Mouse (Mus musculus) embryonic facial prominence, embryonic 14.5 days (tissue): ENCODE data around the gene Ppp1r37. TPM values are rescaled to one million over a fixed set of nuclear protein-coding genes. Genes with fewer than 3 reads are reported as not detected.
"Not testable (repeated sequence)": the region's sequence is repeated elsewhere in the genome, so short reads cannot be mapped to it uniquely, and the experiment has no call there.

Source experiments
- ATAC-seq: fragments of 200-750 bp; cut with Nextera tagmentation; 2 replicates; pipeline ENCODE4 v1.8.0; 2017; ENCODE audit warnings: low read depth, moderate number of reproducible peaks, moderate TSS enrichment
- DNase-seq: peaks from one replicate; pipeline ENCODE4 v3.0.0-alpha.2; 2015; ENCODE audit warnings: low spot score
- H3K27ac ChIP-seq: fragments of 300-500 bp; sonication (generic); replicated peaks from 2 replicates; pipeline ENCODE4 v1.5.1; 2014; ENCODE audit warnings: low read depth, mild to moderate bottlenecking, low read length, moderate library complexity
- H3K27me3 ChIP-seq: fragments of 300-500 bp; sonication (generic); replicated peaks from 2 replicates; pipeline ENCODE4 v1.6.1; 2014; ENCODE audit warnings: low read length; ENCODE audit not compliant: control insufficient read depth, insufficient read depth
- H3K36me3 ChIP-seq: fragments of 300-500 bp; sonication (generic); 2 replicates; pipeline ENCODE4 v1.6.1; 2014; ENCODE audit warnings: low read length, mixed read lengths; ENCODE audit not compliant: control insufficient read depth, insufficient read depth
- H3K4me1 ChIP-seq: fragments of 300-500 bp; sonication (generic); 2 replicates; pipeline ENCODE4 v1.6.1; 2014; ENCODE audit warnings: antibody characterized with exemption, low read length; ENCODE audit not compliant: control insufficient read depth, insufficient read depth
- H3K4me2 ChIP-seq: fragments of 300-500 bp; sonication (generic); 2 replicates; pipeline ENCODE4 v1.6.1; 2014; ENCODE audit warnings: low read depth, mild to moderate bottlenecking, low read length, moderate library complexity, mixed read lengths
- H3K4me3 ChIP-seq: fragments of 300-500 bp; sonication (generic); 2 replicates; pipeline ENCODE4 v1.5.1; 2014; ENCODE audit warnings: low read depth, mild to moderate bottlenecking, low read length
- H3K9ac ChIP-seq: fragments of 300-500 bp; sonication (generic); 2 replicates; pipeline ENCODE4 v1.6.1; 2014; ENCODE audit warnings: low read depth, mild to moderate bottlenecking, low read length, moderate library complexity, mixed read lengths
- H3K9me3 ChIP-seq: fragments of 300-500 bp; sonication (generic); 2 replicates; pipeline ENCODE4 v1.6.1; 2016; ENCODE audit warnings: low read length; ENCODE audit not compliant: control insufficient read depth
- WGBS: fragments of 180-500 bp; shearing (Covaris S2); extraction: QIAGEN DNeasy Blood & Tissue Kit; methylation state at CpG from one replicate; pipeline ENCODE4 v1.1.7; 2014; 5-methylcytosine and 5-hydroxymethylcytosine counted together
- polyA plus RNA-seq: library from polyadenylated mRNA; unstranded; fragments of >200 nt; fragmentation: Nextera tagmentation; extraction: Ambion mirVana; gene quantifications from 2 replicates; pipeline ENCODE4 v1.2.1, GENCODE M21; 2014

Gene Ppp1r37
- polyA plus RNA-seq, 1 experiment from 2014 or later = 5.7 TPM

- Histone ChIP-seq H3K4me3 (peak overlapping the region; percentile 14; the same call in 1 of the 2 replicates), H3K4me2 (peak overlapping the region; percentile 43), H3K9me3 (no peaks in the 10 kb centered on the region), H3K9ac (peak overlapping the region; percentile 53), H3K36me3 (no peaks in the 10 kb centered on the region), H3K27me3 (peaks cover 78% of the 10 kb centered on the region), H3K27ac (no peak overlapping the region), H3K4me1 (peaks cover 8% of the 10 kb centered on the region)
- WGBS = 11% methylated on average over 15 of the region's 23 CpGs
- ATAC-seq (no peak), DNase-seq (no peak)
Observed at GRCm38 (mm10) chr7:19520032-19520431, 42.8 kb downstream of the Ppp1r37 start.

- H3K4me1 ChIP-seq = no peaks in the 10 kb centered on the region; the same call in 1 of the 2 replicates
- no peaks in the 10 kb centered on the region for H3K36me3 ChIP-seq
- DNase-seq = no peak
- WGBS = 10% methylated on average over 9 of the region's 29 CpGs
- peak within 1 kb of the TSS; percentile 17 for H3K4me3 ChIP-seq
- peak within 1 kb of the TSS; percentile 54 for H3K9ac ChIP-seq
- no peak for ATAC-seq
- no peak within 1 kb of the TSS for H3K27ac ChIP-seq
- peak within 1 kb of the TSS; percentile 43 for H3K4me2 ChIP-seq
- peaks cover 56% of the 10 kb centered on the region for H3K27me3 ChIP-seq
- H3K9me3 ChIP-seq = no peaks in the 10 kb centered on the region
Observed at GRCm38 (mm10) chr7:19517652-19518365, 45.1 kb downstream of the Ppp1r37 start, which contains the start of gene Nkpd1. Gene Nkpd1, plus strand, starts transcription at chr7:19517838.

DNA sequence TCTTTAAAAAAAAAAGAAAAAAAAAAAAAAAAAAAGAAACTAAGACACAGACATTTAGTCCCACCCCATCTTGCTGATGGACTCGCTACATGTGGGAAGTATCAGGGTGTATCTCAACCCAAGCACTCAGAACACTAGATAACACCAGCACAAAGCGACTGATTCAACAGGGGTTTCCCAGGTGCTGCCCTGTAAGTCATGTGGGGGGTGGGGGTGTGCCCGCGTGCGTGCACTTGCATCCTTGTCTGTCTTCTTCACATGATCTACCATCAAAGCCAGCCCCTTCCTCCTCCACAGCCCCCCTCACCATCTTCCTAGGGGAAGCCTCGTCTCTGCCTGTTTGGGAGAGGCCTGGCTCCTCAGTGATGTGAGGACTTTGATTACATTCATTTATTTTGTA is 50.5 kb downstream of the Ppp1r37 start:
- Histone ChIP-seq H3K27ac (no peak overlapping the region), H3K4me1 (no peaks in the 10 kb centered on the region), H3K9ac (no peak overlapping the region), H3K27me3 (0 out of 2 replicates have a peak, but pooled peaks cover 5% of the 10 kb centered on the region), H3K9me3 (no peaks in the 10 kb centered on the region), H3K4me3 (no peak overlapping the region), H3K36me3 (no peaks in the 10 kb centered on the region), H3K4me2 (no peak overlapping the region)
- ATAC-seq (no peak), DNase-seq (no peak)
- 76% methylated on average over 6 of the region's 6 CpGs for WGBS

DNA sequence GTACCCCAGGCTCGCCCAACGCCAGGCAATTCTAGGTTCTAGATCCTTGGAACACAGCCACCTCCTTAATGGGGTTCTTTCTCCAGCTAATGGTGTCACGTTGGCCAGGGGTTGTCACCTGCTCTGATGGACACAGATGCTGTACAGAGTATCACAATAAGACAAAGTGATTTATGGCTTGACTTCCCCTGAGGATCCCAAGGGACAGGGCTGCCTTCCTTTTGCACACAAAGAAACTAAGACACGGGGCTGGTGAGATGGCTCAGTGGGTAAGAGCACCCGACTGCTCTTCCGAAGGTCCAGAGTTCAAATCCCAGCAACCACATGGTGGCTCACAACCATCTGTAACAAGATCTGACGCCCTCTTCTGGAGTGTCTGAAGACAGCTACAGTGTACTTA is 50.9 kb downstream of the Ppp1r37 start:
- H3K27me3 ChIP-seq, H3K4me3 ChIP-seq, DNase-seq, H3K36me3 ChIP-seq, ATAC-seq, H3K9ac ChIP-seq, H3K27ac ChIP-seq, H3K9me3 ChIP-seq, H3K4me2 ChIP-seq, H3K4me1 ChIP-seq: not testable (repeated sequence)
- 94% methylated on average over 6 of the region's 7 CpGs for WGBS

DNA sequence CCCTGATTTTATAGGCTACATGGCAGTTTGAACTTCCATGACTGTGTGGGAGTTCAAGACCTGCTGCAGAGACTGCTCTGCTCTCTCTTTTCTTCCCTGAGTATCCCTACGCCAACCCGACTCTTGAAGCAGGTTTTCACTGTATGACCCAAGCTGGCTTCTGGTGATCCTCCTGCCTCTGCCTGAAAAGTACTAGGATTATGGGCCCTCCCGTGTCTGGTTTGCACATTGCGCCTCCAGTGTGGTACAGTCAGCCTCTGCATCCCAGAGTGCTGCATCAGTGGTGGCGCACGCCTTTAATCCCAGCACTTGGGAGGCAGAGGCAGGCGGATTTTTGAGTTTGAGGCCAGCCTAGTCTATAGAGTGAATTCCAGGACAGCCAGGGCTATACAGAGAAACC is 53.1 kb downstream of the Ppp1r37 start:
- H3K36me3 ChIP-seq = no peaks in the 10 kb centered on the region
- ATAC-seq (no peak), DNase-seq (no peak)
- peak overlapping the region; percentile 98 for H3K4me2 ChIP-seq
- peak overlapping the region; percentile 81 for H3K4me3 ChIP-seq
- no peaks in the 10 kb centered on the region for H3K27me3 ChIP-seq
- no peak overlapping the region for H3K9ac ChIP-seq
- no peaks in the 10 kb centered on the region for H3K4me1 ChIP-seq
- H3K9me3 ChIP-seq = no peaks in the 10 kb centered on the region
- WGBS = 96% methylated on average over 7 of the region's 7 CpGs
- H3K27ac ChIP-seq = no peak overlapping the region

- WGBS = 8% methylated on average over 12 of the region's 15 CpGs
- H3K27me3 ChIP-seq = no peaks in the 10 kb centered on the region
- no peaks in the 10 kb centered on the region for H3K36me3 ChIP-seq
- peak overlapping the region; percentile 86 for H3K9ac ChIP-seq
- peak overlapping the region; percentile 98 for H3K4me2 ChIP-seq
- peak overlapping the region; percentile 17 for H3K27ac ChIP-seq
- peak overlapping the region; percentile 81 for H3K4me3 ChIP-seq
- H3K9me3 ChIP-seq = no peaks in the 10 kb centered on the region
- DNase-seq = no peak
- ATAC-seq = no peak
- H3K4me1 ChIP-seq = no peaks in the 10 kb centered on the region
Observed at GRCm38 (mm10) chr7:19508924-19509568, 53.8 kb downstream of the Ppp1r37 start.

DNA sequence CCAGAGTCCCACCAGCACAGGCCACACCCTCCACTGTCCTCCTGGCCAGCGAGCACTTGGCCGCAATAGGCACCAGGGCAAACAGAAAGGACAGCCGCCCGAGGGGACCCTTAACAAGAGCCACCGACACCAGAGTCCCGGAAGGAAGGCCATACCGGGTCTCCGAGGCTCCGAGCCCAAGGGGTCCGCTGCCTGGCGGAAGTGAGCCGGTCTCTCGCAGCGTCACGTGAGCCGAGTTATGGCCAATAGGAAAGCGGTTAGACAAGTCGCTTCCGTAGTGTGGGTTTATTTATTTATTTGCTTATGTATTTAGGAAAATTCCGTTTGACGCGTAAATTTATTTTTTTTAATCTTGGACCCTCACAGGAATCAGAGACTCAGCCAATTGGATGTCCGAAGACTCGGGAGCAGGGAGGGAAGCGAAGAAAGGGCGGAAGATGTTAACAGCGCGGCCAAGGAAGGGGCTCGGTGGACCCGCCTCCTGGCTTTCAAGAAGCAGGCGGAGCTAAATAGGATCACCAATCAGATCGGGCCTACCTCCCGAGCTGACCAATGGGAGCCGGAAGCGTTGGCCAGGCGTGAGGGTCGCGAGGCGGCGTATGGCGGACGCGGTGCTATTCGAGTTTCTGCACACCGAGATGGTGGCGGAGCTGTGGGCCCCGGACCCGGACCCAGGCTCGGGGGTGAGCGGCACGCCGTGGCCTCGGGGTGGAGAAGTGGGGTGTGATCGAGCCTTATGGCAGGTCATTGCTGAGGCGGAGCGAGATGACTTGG is 54.5 kb downstream of the Ppp1r37 start, which contains the start of the genes Bloc1s3 and Trappc6a:
Gene Bloc1s3 (minus strand): TSS at position 218 of the 774 bp plus-strand sequence.
Gene Trappc6a (plus strand): TSS at position 246 of the 774 bp plus-strand sequence.
- H3K27ac ChIP-seq = peak within 1 kb of the TSS; percentile 75
- peak; percentile 97 for DNase-seq
- under 1% methylated on average over 46 of the region's 56 CpGs for WGBS
- H3K9me3 ChIP-seq = no peaks in the 10 kb centered on the region
- H3K9ac ChIP-seq = peak within 1 kb of the TSS; percentile 86
- H3K4me1 ChIP-seq = no peaks in the 10 kb centered on the region
- peak within 1 kb of the TSS; percentile 98 for H3K4me2 ChIP-seq
- peak within 1 kb of the TSS; percentile 81 for H3K4me3 ChIP-seq
- no peaks in the 10 kb centered on the region for H3K27me3 ChIP-seq
- peak; percentile 97 for ATAC-seq
- H3K36me3 ChIP-seq = no peaks in the 10 kb centered on the region

- H3K36me3 ChIP-seq = no peaks in the 10 kb centered on the region
- 4% methylated on average over 18 of the region's 18 CpGs for WGBS
- DNase-seq (no peak), ATAC-seq (no peak)
- peak overlapping the region; percentile 98 for H3K4me2 ChIP-seq
- peak overlapping the region; percentile 86 for H3K9ac ChIP-seq
- peak overlapping the region; percentile 75 for H3K27ac ChIP-seq
- H3K4me3 ChIP-seq = peak overlapping the region; percentile 81
- H3K4me1 ChIP-seq = no peaks in the 10 kb centered on the region
- no peaks in the 10 kb centered on the region for H3K9me3 ChIP-seq
- H3K27me3 ChIP-seq = no peaks in the 10 kb centered on the region
Observed at GRCm38 (mm10) chr7:19507612-19507981, 55.3 kb downstream of the Ppp1r37 start.
